Mouse (Mus musculus): Measurements from ENCODE around the gene Creg1.

Creg1 gene

GRCm38 (mm10) chr1:165763635-165764372 lies at the start of gene Creg1:
Gene Creg1 (plus strand): TSS chr1:165763746.
- DNase-seq (ENCODE audit: low spot score), result peak; percentile 90

- no peak for DNase-seq (ENCODE audit: low spot score)
These were observed 49.7 kb upstream of the Creg1 start for GRCm38 (mm10) chr1:165713798-165714197.

GRCm38 (mm10) chr1:165716426-165716825 lies 47.1 kb upstream of the Creg1 start:
- DNase-seq (ENCODE audit: low spot score), result no peak

- DNase-seq (ENCODE audit: low spot score), result peak; percentile 27
These were observed 45.6 kb upstream of the Creg1 start for GRCm38 (mm10) chr1:165717711-165718542.

- no peak for DNase-seq (ENCODE audit: low spot score)
These were observed 44.9 kb upstream of the Creg1 start for GRCm38 (mm10) chr1:165718543-165719105.

GRCm38 (mm10) chr1:165722531-165723123 lies 40.9 kb upstream of the Creg1 start:
- no peak for DNase-seq (ENCODE audit: low spot score)

GRCm38 (mm10) chr1:165724219-165725033 lies 39.1 kb upstream of the Creg1 start:
- DNase-seq (ENCODE audit: low spot score), result no peak

- DNase-seq (ENCODE audit: low spot score), result no peak
These were observed 38.4 kb upstream of the Creg1 start for GRCm38 (mm10) chr1:165725039-165725644.

GRCm38 (mm10) chr1:165726986-165727385 lies 36.6 kb upstream of the Creg1 start:
- no peak for DNase-seq (ENCODE audit: low spot score)

GRCm38 (mm10) chr1:165728057-165728639 lies 35.4 kb upstream of the Creg1 start:
- no peak for DNase-seq (ENCODE audit: low spot score)

- no peak for DNase-seq (ENCODE audit: low spot score)
These were observed 33.4 kb upstream of the Creg1 start for GRCm38 (mm10) chr1:165730129-165730528.

- DNase-seq (ENCODE audit: low spot score), result no peak
These were observed 32.0 kb upstream of the Creg1 start for GRCm38 (mm10) chr1:165731553-165731952.

- no peak for DNase-seq (ENCODE audit: low spot score)
These were observed 28.7 kb upstream of the Creg1 start for GRCm38 (mm10) chr1:165734840-165735239.

GRCm38 (mm10) chr1:165735826-165736818 lies 27.4 kb upstream of the Creg1 start:
- DNase-seq (ENCODE audit: low spot score), result peak; percentile 63

- no peak for DNase-seq (ENCODE audit: low spot score)
These were observed 26.1 kb upstream of the Creg1 start for GRCm38 (mm10) chr1:165737451-165737850.

GRCm38 (mm10) chr1:165737867-165738266 lies 25.7 kb upstream of the Creg1 start:
- DNase-seq (ENCODE audit: low spot score), result no peak

GRCm38 (mm10) chr1:165738985-165739384 lies 24.6 kb upstream of the Creg1 start:
- no peak for DNase-seq (ENCODE audit: low spot score)

GRCm38 (mm10) chr1:165741989-165742388 lies 21.6 kb upstream of the Creg1 start:
- no peak for DNase-seq (ENCODE audit: low spot score)

GRCm38 (mm10) chr1:165748053-165748452 lies 15.5 kb upstream of the Creg1 start:
- no peak for DNase-seq (ENCODE audit: low spot score)

- DNase-seq (ENCODE audit: low spot score), result no peak
These were observed 12.4 kb upstream of the Creg1 start for GRCm38 (mm10) chr1:165751142-165751541.
